Mouse (Mus musculus): Measurements from ENCODE around the gene Trim62.

The Trim62 gene

DNA sequence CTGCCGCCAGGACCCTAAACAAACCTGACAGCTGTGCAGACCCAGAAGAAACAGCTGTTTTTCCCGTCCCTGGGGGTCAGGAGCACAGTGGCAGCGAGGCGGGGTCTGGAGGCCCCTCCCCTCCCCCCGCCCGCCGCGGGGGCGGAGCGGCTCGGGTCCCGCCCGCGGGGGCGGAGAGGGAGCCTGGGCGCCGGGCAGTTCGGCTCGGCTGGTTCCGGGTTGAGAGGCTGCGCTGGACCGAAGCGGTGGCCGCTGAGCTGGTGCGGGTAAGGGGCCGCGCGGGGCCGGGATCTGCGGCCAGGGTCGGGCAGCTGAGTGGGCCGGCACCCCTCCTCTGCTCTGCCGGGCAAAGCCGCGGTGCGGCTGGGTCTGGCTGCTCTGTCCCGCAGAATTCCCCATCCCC is at the start of gene Trim62:
Gene Trim62, plus strand, starts transcription at position 202 of the 403 bp plus-strand sequence.
- peak; percentile 39 for DNase-seq (ENCODE audit: low read depth)

DNA sequence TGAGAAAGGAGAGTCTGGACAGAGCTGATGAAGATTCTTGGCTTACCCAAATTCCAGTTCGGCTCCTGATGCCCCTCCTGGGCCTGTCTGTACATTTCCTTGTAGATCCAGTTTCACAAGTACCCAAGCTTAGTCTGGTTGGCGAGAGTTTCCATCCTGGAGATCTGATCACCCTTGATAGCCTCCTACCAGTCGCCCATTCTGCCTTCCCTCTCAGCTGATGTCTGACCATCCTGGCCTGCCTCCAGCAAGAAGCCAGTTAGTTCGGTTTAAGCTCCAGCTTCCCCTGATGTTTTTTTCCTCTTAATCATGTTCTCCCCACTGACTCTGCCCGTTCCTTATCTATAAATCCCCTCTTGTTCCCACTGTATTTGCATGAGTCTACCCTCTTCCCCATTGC is 45.2 kb upstream of the Trim62 start:
- DNase-seq (ENCODE audit: low read depth) = no peak

DNA sequence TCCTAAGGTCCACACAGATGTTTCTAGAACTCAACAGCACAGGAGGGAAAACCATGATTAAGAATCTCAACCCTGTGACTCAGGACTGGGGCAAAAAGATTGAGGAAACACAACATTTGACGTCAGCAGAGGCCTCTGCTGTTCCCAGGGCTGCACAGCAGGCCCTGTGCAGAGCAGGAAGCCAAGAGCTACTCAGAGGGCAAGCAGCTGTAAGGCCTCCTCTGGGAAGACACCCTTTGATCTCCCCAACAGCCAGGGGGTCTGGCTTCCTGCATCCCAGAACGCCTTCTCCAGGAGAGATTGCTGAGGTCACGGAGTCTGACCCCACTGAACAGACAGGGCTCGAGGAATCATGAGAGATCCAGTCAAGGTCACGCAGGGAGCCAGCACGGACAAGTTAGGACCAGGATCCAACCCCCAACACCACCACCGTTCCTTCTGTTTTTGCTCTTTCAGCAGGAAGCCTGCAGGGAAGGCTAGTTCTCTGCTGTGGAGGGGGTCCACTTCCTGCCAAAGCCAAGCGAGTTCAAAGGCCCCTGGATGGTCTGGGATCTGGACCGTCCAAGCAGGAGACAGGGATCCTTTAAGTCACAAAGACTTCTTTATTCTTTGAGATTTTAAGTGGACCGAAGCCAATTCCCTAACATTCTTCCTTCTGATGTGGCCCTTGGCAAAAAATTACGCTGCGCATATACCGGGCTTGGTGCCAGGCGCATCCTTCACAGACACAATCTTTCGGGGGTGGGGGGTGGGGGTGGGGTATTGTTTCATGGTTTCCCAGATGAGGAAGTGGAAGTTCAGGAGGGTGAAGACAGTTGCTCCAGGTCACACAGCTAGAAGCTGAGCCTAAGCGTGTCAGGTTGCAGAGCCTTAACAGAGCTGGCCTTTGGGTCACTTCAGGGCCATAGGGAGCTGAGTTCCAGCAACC is 43.3 kb upstream of the Trim62 start:
- DNase-seq (ENCODE audit: low read depth) = peak; percentile 85

DNA sequence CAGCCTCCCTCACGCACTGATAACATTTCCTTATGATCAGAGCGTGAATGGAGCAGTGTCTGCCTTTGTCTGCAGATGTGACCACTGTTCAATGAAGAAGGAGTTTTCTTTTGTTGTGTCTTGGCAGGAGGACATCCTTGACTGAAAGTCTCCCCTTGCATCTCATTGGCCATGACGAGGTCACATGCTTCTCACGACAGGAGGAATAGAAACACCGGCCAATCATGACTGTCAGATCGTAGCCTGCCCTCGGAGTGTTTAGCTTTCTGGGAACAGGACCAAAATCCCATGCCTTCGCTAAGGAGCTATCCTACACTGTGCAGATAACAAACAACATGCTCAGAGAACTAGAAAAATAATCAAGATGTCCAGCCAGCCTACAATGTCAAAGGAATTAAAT is 42.1 kb upstream of the Trim62 start:
- DNase-seq (ENCODE audit: low read depth) = no peak

DNA sequence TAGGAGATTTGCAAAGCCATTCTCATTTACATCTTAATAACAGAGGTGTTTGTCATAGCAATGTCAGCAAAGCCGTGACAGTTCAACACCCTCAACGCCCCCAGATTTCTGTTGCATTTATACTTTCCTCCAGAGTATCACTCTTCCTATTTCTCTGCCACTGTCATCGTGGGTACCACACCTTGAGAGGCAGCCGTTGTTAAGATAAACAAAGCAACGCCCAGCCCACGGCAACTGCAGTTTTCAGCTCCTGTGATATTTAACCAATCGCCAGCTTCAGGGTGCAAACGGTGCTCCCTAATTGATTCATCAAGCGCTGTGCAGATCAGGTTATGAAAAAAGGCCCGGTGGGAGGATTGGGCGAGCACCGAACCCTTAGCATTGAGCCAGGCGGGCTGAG is 38.8 kb upstream of the Trim62 start:
- no peak for DNase-seq (ENCODE audit: low read depth)

DNA sequence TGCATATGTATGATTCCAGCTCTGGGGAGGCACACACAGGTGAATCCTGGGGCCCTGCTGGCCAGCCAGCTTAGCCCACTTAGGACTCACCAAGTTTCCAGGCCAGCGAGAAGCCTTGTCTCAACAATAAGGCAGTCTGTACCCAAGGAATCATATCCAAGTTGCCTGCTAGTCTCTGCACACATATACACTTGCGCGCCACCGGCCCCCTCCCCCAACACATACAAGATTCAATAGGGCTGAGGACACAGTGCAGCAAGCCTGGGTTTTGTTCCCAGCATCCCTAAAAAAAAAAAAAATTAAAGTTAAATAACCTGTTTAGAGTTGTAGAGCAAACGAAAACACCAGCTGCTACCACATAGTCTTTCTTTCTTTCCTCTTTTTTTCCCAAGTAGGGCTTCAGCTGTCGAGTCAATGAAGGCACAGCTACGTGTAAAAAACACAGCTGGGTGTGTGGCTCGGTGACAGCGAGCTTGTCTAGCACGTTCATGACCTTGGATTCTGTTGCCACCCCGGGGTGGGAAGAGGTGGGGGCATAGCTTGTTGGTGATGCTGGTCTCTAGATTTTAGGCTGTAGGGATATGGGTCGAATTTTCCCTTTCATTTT is 37.9 kb upstream of the Trim62 start:
- DNase-seq (ENCODE audit: low read depth) = no peak

DNA sequence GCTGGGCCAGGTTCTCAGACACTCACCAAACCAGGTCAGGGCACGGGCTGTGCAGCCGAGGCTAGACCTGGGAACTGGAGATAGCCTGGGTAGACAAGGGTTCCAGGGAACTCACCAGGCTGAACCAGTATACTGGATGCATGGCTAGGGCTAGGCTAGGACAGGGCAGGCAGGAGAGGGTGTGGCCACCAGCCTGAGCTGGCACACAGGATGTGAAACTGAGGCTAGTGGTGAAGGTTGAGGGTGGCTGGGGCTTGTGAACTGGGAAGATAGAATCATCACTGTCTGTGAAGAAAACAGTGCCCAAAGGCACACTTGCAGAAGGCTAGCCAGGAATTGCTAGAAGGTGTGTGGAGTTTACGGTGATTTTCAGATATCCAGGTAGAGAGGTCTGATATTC is 34.4 kb upstream of the Trim62 start:
- DNase-seq (ENCODE audit: low read depth) = no peak

DNA sequence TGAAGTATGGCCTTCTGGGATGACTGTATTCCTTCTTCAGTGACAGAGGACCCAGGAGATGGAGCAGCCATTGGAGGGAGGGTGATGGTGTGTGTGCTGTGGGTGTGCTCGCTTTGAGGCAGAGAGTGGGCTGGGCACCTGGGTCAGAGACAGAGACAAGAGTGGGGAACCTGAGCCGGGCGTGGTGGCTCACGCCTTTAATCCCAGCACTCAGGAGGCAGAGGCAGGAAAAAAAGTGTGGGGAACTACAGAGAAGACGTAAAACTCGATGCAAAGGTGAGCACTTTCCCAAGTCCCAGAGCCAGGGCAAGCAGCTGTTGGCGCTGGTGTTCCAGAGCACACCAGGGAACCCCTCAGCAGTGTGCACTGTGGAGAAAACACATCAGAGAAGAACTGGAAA is 33.7 kb upstream of the Trim62 start:
- DNase-seq (ENCODE audit: low read depth) = no peak

DNA sequence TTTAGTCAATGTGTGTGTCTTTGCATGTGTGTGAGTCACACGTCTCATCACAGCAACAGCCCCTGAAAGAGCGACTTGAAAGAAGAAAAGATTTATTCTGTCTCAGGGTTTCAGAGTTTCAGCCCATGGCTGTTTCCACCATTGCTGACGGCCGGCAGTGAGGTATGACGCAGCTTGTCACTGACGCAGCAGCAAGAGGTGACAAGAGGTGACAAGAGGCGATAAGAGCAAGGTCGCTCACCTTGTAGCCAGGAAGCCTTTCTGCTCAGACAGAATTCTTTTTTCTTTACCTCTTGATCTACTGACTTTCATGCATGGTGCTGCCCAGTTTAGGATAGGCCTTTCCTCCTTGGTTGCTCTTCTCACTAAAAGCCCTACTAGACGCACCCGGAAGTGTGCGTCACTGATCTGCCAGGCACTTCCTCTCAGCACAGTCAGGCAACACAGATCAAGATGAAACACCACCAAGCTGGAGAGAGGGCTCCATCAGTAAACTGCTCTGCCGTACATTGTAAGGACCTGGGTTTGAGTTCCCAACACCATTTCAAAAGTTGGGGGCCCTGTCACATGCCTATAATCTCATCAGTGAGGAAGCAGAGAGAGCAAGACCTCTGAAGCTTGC is 31.0 kb upstream of the Trim62 start:
- DNase-seq (ENCODE audit: low read depth) = no peak

DNA sequence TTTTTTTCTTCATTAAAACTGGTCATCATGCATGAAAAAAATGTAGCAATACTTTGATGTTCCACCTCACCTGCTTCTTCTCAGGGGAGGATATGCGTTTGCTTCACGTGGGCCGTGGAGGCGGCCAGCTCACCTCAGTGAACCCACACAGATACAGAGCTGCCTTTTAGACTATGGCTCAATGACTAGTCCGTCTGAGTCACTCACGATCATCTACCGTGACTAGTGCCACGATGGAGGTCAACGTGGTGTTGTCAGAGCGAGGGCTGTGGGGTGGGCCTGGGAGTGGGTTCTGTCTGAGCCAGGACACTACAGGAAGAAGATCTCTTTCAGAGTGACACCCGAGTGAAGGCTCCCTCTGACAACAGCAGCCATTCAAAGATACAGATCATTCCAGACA is 30.3 kb upstream of the Trim62 start:
- DNase-seq (ENCODE audit: low read depth) = no peak

DNA sequence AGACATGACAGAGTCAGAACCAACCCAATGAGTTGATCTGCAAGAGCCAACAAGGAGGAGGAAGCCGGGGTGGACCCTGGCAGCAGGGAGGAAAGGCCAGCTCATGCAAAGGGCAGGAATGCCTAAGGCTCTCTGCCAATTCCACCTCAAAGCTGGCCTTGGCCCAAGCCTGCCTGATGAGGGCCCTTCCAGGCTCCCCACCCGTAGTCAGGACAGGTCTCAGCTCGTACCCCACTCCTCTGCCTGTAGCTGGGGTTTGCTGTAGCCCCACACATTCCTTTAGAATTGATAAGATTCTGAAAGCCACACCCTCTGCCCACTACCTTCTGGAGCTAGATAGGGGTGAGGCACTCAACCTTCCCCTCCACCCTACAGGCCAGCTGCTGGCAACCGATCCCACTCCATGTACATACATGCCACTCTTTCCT is 27.8 kb upstream of the Trim62 start:
- DNase-seq (ENCODE audit: low read depth) = peak; percentile 34

DNA sequence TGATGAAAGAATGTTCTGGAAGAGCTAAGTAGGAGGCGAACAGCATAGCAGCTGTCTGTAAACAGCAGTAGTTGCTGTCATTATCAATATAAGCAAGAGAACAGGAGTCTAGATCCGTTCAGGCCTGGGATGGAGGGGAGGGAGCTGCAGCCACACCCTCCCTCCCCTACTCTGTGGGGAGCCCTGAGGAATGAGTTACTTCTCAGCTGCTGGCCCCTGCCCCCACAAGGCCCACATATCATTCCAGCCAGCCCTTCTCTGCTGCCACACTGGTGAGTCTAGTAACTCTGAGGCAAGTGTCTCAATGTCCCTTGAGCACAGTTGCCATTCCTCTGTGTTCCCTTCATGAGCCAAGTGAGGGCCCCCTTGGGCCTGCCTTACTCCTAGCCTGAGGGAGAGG is 26.2 kb upstream of the Trim62 start:
- DNase-seq (ENCODE audit: low read depth) = no peak

DNA sequence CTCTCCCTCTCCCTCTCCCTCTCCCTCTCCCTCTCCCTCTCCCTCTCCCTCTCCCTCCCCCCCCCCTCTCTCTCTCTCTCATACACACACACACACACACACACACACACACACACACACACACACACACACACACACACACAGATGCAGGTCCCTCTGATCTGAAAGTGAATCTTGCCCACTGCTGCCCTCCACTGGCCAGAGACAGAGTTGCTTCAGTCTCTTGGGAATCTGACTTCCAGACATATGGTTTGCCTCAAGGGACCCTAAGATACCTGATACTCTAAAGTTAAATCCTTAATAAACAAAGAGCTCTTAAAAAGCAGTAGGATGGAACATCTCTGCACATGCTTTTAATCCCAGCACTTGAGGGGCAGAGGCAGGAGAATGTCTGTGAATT is 25.2 kb upstream of the Trim62 start:
- DNase-seq (ENCODE audit: low read depth) = peak; percentile 45

DNA sequence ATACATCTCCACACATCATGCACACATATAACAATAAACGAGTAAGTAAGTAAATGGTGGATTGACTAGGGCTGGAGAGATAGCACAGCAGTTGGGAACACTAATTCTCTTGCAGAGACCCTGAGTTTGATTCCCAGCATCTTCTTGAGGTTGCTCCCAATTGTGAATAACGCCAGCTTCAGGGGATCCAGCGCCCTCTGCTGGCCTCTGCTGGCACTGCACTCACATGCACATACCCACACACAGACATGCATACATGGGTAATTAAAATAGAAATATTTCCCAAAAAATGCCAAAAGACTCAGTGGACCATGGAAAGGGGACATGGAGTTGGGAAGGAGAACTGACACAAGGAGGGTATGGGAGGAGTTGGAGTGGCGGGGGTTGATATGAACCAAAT is 24.5 kb upstream of the Trim62 start:
- no peak for DNase-seq (ENCODE audit: low read depth)

DNA sequence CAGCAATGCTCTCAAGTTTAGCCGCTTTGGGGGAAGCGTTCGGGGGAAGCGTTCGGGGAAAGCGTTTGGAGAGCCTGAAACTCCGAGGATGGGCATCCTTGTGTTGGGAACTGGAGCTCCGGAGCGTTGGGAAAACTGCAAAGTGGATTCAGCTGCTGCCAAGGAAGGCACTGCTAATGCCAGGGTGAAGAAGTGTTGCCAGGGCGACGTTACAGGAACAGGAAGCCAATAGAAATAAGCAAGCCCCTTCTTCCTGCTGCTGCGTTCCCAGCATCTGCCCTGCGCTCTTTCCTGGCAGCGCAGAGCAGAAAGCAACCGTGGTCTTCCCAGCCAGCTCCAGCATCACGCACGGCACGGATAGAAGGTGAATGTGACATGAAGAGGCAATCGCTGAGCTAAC is 10.4 kb upstream of the Trim62 start:
- DNase-seq (ENCODE audit: low read depth) = no peak

DNA sequence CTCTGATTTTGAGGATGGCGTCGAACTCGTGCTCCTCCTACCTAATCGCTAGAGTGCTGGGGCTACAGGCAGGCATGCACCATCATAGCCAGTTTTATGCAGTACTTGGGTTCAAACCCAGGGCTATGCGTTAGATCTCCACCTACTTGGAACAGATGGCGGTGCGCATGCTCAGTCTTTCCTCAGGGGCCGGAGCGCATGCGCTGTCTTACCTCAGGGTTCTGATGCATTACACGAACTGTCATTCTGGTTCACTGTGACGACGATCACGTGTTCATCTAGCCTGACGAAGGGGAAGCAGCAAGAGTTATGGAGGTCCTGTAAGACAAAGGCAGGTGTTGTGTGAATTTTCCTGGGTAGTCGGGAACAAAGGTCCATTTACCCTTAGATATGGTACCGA is 9.3 kb upstream of the Trim62 start:
- no peak for DNase-seq (ENCODE audit: low read depth)

DNA sequence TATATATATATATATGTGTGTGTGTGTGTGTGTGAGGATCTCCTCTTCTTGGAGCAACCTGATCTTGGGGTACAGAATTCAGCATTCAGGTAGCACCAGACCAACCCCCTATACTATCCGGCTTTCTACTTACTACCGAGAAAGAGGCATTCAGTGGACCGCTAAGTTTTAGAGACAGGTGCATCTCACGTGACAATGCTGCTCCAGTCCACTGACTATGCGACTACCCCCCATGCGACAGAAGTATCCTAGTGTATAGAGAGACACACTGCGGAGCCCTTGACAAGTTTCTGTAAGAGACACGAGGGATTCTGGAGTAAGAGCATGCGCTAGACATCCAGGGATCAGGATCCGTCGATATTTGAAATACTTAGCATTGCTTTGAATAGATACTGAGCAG is 7.9 kb upstream of the Trim62 start:
- no peak for DNase-seq (ENCODE audit: low read depth)

DNA sequence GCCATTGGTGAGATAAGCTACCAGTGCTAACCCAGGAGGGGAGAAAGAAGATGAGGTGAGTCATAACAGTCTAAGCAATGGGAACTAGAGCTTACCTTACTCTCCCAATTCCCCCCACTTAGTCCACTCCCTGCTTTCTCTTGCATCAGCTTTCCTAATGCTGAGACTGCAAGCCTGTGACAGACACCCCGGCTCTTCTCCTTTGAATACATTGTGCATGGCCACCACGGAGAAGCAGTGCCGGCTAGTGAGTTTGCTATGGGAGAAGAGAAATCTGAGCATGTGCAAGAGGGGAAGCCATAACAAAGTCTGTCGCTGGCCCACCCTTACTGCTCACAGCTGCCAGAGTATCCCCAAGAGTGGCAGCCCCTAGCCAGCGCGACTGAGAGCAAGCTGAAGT is 5.9 kb upstream of the Trim62 start:
- no peak for DNase-seq (ENCODE audit: low read depth)

DNA sequence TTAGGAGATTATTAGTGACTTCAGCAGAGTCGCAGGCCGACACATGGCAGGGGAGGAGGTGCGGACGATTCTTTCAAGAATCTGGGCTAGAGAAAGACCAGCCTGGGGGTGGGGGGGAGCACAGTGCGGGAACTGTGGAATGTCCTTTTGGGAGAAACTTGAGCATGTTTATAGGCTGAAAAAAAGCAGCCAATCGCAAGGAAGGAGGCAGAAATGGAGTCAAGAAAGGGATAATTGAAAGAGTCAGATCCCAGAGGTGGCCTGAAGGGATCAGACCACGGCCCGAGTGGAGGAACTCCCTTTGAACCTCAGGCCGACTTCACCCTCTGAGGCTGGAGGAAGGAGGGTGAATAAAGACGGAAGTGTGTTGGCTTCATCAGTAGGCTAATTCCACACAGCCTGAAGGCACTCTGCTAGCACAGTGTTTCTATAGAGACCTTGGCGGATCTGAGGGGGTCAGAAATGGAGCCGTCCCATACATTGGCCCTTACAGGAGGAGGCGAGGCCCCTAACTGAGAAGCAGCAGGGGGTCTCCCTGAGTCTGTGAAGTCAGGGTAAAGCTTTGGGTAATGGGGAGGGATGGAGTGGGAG is 4.4 kb upstream of the Trim62 start:
- no peak for DNase-seq (ENCODE audit: low read depth)

DNA sequence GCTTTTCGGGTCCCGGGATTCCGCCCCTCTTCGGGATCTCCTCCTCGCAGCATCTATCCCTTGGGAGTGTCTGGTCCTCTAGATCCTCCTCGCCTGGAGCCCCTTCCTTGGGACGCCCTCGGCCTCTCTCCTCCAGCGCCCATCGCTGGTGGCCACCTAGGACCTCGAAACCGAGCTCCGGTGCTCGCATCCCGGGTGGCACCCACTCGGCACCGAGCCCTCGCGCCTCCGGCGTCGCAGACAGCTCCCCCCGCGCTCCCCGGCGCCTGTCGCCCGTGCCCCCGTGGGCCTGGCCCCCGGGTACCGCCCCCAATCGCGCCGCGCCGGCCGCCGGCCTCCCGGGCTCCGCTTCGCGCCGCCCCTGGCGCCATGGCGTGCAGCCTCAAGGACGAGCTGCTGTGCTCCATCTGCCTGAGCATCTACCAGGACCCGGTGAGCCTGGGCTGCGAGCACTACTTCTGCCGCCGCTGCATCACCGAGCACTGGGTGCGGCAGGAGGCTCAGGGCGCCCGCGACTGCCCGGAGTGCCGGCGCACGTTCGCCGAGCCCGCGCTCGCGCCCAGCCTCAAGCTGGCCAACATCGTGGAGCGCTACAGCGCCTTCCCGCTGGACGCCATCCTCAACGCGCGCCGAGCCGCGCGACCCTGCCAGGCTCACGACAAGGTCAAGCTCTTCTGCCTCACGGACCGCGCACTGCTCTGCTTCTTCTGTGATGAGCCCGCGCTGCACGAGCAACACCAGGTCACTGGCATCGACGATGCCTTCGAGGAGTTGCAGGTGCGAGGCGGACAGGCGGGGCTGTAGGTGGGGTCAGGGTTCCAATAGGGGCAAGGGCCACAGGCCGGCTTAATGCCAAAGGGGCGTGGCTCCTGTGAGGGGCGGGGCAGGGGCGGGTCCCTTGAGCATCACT is 676 bp downstream of the Trim62 start:
- DNase-seq (ENCODE audit: low read depth) = no peak

DNA sequence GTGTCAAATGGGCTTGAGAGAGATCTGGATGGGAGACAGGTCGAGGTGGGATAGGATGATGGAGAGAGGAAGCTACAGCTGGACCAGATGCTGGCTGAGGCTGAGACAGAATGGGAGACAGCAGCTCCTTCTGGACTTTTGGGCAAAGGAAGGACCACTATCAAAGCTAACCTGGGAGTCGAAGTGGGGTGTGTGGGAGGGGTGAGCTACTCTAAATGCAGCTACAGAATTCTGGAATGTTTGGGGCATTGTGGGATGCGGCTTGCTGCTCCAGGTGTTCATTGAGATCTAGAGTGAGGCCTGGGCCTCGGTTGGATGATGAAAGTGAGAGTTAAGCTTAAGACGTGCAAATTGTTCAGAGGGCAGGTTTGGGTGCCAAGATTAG is 1.3 kb downstream of the Trim62 start:
- no peak for DNase-seq (ENCODE audit: low read depth)

DNA sequence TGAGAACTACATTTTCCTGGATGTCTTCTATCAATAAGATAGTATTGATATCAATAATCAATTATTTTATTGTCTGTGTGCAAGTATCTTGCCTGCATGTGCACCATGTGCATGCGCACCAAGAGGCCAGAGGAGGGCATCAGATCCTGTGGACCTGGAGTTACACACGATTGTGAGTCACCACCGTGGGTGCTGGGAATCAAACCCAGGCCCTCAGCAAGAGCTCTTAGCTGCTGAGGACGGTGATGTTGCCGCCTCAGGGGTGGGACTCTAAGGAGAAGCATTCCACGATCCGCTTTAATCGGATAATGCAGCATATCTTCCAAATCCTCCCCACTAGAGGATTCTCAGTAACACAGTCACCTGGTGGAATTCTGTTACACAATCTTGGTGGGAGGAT is 2.2 kb downstream of the Trim62 start:
- no peak for DNase-seq (ENCODE audit: low read depth)
